In genomic region chr5:114896688-114897373, GRCm38 (mm10) we compare ENCODE assay signal across 9 mouse cellular contexts. TPM values are rescaled to one million over a fixed set of nuclear protein-coding genes. Genes with fewer than 3 reads are reported as not detected.
DNase-seq lines count a peak whose midpoint lies in the region; ATAC-seq and TF ChIP-seq lines count a peak whose summit lies in the region.
"Had no signal": no experiment of that assay in that cellular context is flagged by ENCODE, and none has a peak within 500 bp of the region (broad histone marks: within the 10 kb centered on the region; RNA-seq: fewer than 3 reads in every experiment).

Gene Oasl2 (plus strand): TSS chr5:114896936.

- no peak for TF ChIP-seq CTCF in intestine, postnatal 0 days (IDR thresholded peaks at IDR 0.05; ENCODE audit: low read depth)
- TF ChIP-seq CTCF in small intestine, adult 2 months (IDR thresholded peaks at IDR 0.05; ENCODE audit: extremely low read depth, insufficient read length, insufficient replicate concordance, low read depth, low read length): no peak

- H3K9ac ChIP-seq in forebrain, embryonic 12.5 days: no peak within 1 kb of the TSS
- no peak within 1 kb of the TSS for H3K9ac ChIP-seq in forebrain, embryonic 14.5 days (ENCODE audit: low read length)
- H3K9ac ChIP-seq in intestine, postnatal 0 days (ENCODE audit: low read depth, low read length): peak within 1 kb of the TSS; percentile 43
- H3K9ac ChIP-seq: midbrain, embryonic 12.5 days had no signal

- no peak for DNase-seq in forebrain, embryonic 14.5 days (ENCODE audit: low spot score)
- DNase-seq in thymus, postnatal 25 days: peak; percentile 8
- DNase-seq in thymus, postnatal 10 days (ENCODE audit: low spot score in 2 of 2): no peak
- DNase-seq in cerebellum, adult 8-10 months: no peak
- DNase-seq in left cerebral cortex, postnatal 10 days (ENCODE audit: extremely low spot score in 1 of 2, low spot score in 2 of 2): no peak

- H3K36me3 ChIP-seq in forebrain, embryonic 12.5 days (replicated peaks): no peaks in the 10 kb centered on the region
- no peaks in the 10 kb centered on the region for H3K36me3 ChIP-seq in forebrain, embryonic 14.5 days (ENCODE audit: control insufficient read depth, insufficient read depth, low read length)
- peaks cover 6% of the 10 kb centered on the region; the same call in 1 of the 2 replicates for H3K36me3 ChIP-seq in intestine, postnatal 0 days (ENCODE audit: control insufficient read depth, insufficient read depth)
- H3K36me3 ChIP-seq in small intestine, adult 2 months (ENCODE audit: control insufficient read depth, insufficient read depth, low read length): peaks cover 10% of the 10 kb centered on the region
- H3K36me3 ChIP-seq: midbrain, embryonic 12.5 days had no signal

- 0 out of 2 replicates have a peak within 1 kb of the TSS, but pooled peaks have one; percentile 2 for H3K4me2 ChIP-seq in forebrain, embryonic 12.5 days
- no peak within 1 kb of the TSS for H3K4me2 ChIP-seq in forebrain, embryonic 14.5 days (ENCODE audit: low read length)
- H3K4me2 ChIP-seq in intestine, postnatal 0 days (replicated peaks; ENCODE audit: low read depth): peak within 1 kb of the TSS; percentile 63
- H3K4me2 ChIP-seq: midbrain, embryonic 12.5 days had no signal

- intact Hi-C loops in left cerebral cortex, postnatal 10 days (cut with DNase I): no loop called here

- 66% methylated on average over 13 of the region's 13 CpGs for WGBS in forebrain, embryonic 12.5 days
- WGBS in forebrain, embryonic 14.5 days: 68% methylated on average over 13 of the region's 13 CpGs
- 44% methylated on average over 13 of the region's 13 CpGs for WGBS in intestine, postnatal 0 days
- WGBS in small intestine, adult 2 months: 33% methylated on average over 13 of the region's 13 CpGs

- H3K9me3 ChIP-seq in forebrain, embryonic 12.5 days: no peaks in the 10 kb centered on the region
- no peaks in the 10 kb centered on the region for H3K9me3 ChIP-seq in forebrain, embryonic 14.5 days (replicated peaks; ENCODE audit: control insufficient read depth, low read length)
- no peaks in the 10 kb centered on the region for H3K9me3 ChIP-seq in intestine, postnatal 0 days (ENCODE audit: control insufficient read depth)
- H3K9me3 ChIP-seq: midbrain, embryonic 12.5 days had no signal

- H3K27ac ChIP-seq in forebrain, embryonic 12.5 days: no peak within 1 kb of the TSS
- H3K27ac ChIP-seq in forebrain, embryonic 14.5 days (ENCODE audit: low read depth, low read length): no peak within 1 kb of the TSS
- peak within 1 kb of the TSS; percentile 72 for H3K27ac ChIP-seq in intestine, postnatal 0 days (ENCODE audit: low read depth, low read length)
- peak within 1 kb of the TSS; percentile 88 for H3K27ac ChIP-seq in small intestine, adult 2 months (ENCODE audit: insufficient read depth, low read depth, low read length)
- H3K27ac ChIP-seq: midbrain, embryonic 12.5 days had no signal

- TF ChIP-seq POLR2A in small intestine, adult 2 months (IDR thresholded peaks at IDR 0.05; ENCODE audit: low read depth, low read length): no peak

- no peaks in the 10 kb centered on the region for H3K27me3 ChIP-seq in forebrain, embryonic 12.5 days
- no peaks in the 10 kb centered on the region for H3K27me3 ChIP-seq in forebrain, embryonic 14.5 days (replicated peaks; ENCODE audit: control insufficient read depth, insufficient read depth, low read length)
- H3K27me3 ChIP-seq in intestine, postnatal 0 days (replicated peaks; ENCODE audit: control insufficient read depth, insufficient read depth, low read length): no peaks in the 10 kb centered on the region
- no peaks in the 10 kb centered on the region for H3K27me3 ChIP-seq in small intestine, adult 2 months (ENCODE audit: control insufficient read depth, insufficient read depth, low read length)
- H3K27me3 ChIP-seq: midbrain, embryonic 12.5 days had no signal

- ATAC-seq in forebrain, embryonic 12.5 days (ENCODE audit: low FRiP score): no peak
- ATAC-seq in forebrain, embryonic 14.5 days: no peak
- peak; percentile 44 for ATAC-seq in intestine, postnatal 0 days

- H3K4me1 ChIP-seq in forebrain, embryonic 12.5 days: peaks cover 9% of the 10 kb centered on the region
- H3K4me1 ChIP-seq in forebrain, embryonic 14.5 days (ENCODE audit: control insufficient read depth, insufficient read depth, low read length): no peaks in the 10 kb centered on the region
- H3K4me1 ChIP-seq in intestine, postnatal 0 days (replicated peaks; ENCODE audit: control insufficient read depth, insufficient read depth, low read length): no peaks in the 10 kb centered on the region
- H3K4me1 ChIP-seq in small intestine, adult 2 months (ENCODE audit: control insufficient read depth, insufficient read depth, insufficient read length, low read length): peaks cover 6% of the 10 kb centered on the region; the same call in 1 of the 2 replicates

- no peak within 1 kb of the TSS for H3K4me3 ChIP-seq in forebrain, embryonic 12.5 days (replicated peaks)
- no peak within 1 kb of the TSS for H3K4me3 ChIP-seq in forebrain, embryonic 14.5 days (ENCODE audit: low read depth, low read length)
- peak within 1 kb of the TSS; percentile 46 for H3K4me3 ChIP-seq in intestine, postnatal 0 days (ENCODE audit: low read depth, low read length)
- peak within 1 kb of the TSS; percentile 72 for H3K4me3 ChIP-seq in small intestine, adult 2 months (ENCODE audit: low read depth, low read length)
- H3K4me3 ChIP-seq: midbrain, embryonic 12.5 days had no signal

RNA-seq across cellular contexts. Expression of gene Oasl2, which starts in this region (rescaled TPM):
- polyA plus RNA-seq in forebrain, embryonic 12.5 days (2016; fragmentation: Nextera tagmentation; extraction: Ambion mirVana): 1.9 and 2.4 TPM in 2 replicates
- polyA plus RNA-seq in forebrain, embryonic 14.5 days (2014; fragmentation: Nextera tagmentation; extraction: Ambion mirVana): 2.3 and 2.6 TPM in 2 replicates
- polyA plus RNA-seq in intestine, postnatal 0 days (2015; fragmentation: Nextera tagmentation; extraction: Ambion mirVana): 78.7 and 88.6 TPM in 2 replicates
- 7.2 and 53.4 TPM in 2 replicates for polyA plus RNA-seq in small intestine, adult 2 months (2012; rRNA removed)
- 1 to 10 TPM in 1 of 2 experiments, under 1 TPM in 1; 0.43 to 1.1 TPM for total RNA-seq in left cerebral cortex, postnatal 10 days (2021)

Comparison
In these comparisons a context has a peak if more than half of its experiments do, and no peak if none do; other contexts are left out.
1. H3K27ac ChIP-seq: peak in intestine, postnatal 0 days (single experiment) and small intestine, adult 2 months (single experiment); none in forebrain, embryonic 12.5 days (single experiment) and forebrain, embryonic 14.5 days (single experiment).
2. H3K4me3 ChIP-seq: peak in intestine, postnatal 0 days (single experiment) and small intestine, adult 2 months (single experiment); none in forebrain, embryonic 12.5 days (single experiment) and forebrain, embryonic 14.5 days (single experiment).